In the genomic region with DNA sequence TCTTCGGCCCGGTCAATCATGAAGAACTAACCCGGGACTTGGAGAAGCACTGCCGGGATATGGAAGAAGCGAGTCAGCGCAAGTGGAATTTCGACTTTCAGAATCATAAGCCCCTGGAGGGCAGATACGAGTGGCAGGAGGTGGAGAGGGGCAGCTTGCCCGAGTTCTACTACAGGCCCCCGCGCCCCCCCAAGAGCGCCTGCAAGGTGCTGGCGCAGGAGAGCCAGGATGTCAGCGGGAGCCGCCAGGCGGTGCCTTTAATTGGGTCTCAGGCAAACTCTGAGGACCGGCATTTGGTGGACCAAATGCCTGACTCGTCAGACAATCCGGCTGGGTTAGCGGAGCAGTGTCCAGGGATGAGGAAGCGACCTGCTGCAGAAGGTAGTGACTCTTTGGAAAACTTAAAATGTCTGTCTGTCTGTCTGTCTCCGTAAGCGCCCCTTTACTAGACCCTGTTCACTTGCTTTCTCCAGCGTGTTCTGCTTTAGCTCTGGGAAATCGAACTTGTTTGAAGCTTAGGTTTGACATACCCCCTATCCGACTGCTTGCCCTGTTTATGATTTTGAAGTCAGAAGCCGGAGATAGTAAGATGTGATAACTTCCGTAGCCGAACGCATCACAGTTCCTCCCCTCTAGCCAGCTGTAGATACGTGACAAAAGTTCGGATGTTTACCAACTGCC, we compare ENCODE assay signal across 8 mouse cellular contexts. TPM values are rescaled to one million over a fixed set of nuclear protein-coding genes. Genes with fewer than 3 reads are reported as not detected.
A peak's percentile ranks its signal among the peaks of the same experiment; 100 is the strongest.
DNase-seq lines count a peak whose midpoint lies in the region; ATAC-seq and TF ChIP-seq lines count a peak whose summit lies in the region.

No protein-coding gene starts in this region.

- H3K9me3 ChIP-seq in heart, embryonic 15.5 days (replicated peaks) = no peaks in the 10 kb centered on the region
- H3K9me3 ChIP-seq in neural tube, embryonic 13.5 days = no peaks in the 10 kb centered on the region

- peak; percentile 62 to 72 for DNase-seq in adrenal gland, postnatal 36 days
- peak; percentile 66 for DNase-seq in kidney, postnatal 14 days
- DNase-seq in lung, adult 2 months = peak; percentile 74
- DNase-seq in thymus, postnatal 25 days = peak; percentile 72

- H3K4me1 ChIP-seq in embryonic fibroblast, embryonic 13.5 days (ENCODE audit: control insufficient read depth, insufficient read depth, low read length) = no peaks in the 10 kb centered on the region
- peaks cover 40% of the 10 kb centered on the region for H3K4me1 ChIP-seq in heart, embryonic 15.5 days (replicated peaks)
- H3K4me1 ChIP-seq in lung, adult 2 months (ENCODE audit: control insufficient read depth, insufficient read depth, low read length) = no peaks in the 10 kb centered on the region
- peaks cover 46% of the 10 kb centered on the region for H3K4me1 ChIP-seq in neural tube, embryonic 13.5 days (replicated peaks)

- H3K4me3 ChIP-seq in embryonic fibroblast, embryonic 13.5 days (ENCODE audit: insufficient read depth, low read length) = peak overlapping the region; percentile 96
- peak overlapping the region; percentile 75 for H3K4me3 ChIP-seq in heart, embryonic 15.5 days
- H3K4me3 ChIP-seq in lung, adult 2 months (replicated peaks; ENCODE audit: extremely low read depth, low read depth, low read length) = peak overlapping the region; percentile 86
- H3K4me3 ChIP-seq in neural tube, embryonic 13.5 days = peak overlapping the region; percentile 95

- H3K9ac ChIP-seq in heart, embryonic 15.5 days = peak overlapping the region; percentile 82
- peak overlapping the region; percentile 96 for H3K9ac ChIP-seq in neural tube, embryonic 13.5 days

- peak; percentile 50 for ATAC-seq in CD4-positive, CD25-positive, alpha-beta regulatory T cell, adult 4 months
- ATAC-seq in heart, embryonic 15.5 days (replicated peaks; ENCODE audit: insufficient number of reproducible peaks, insufficient read depth, low FRiP score, low read depth) = no peak
- ATAC-seq in neural tube, embryonic 13.5 days (ENCODE audit: low read depth) = 0 out of 2 replicates have a peak, but pooled peaks have one; percentile 6

- H3K4me2 ChIP-seq in heart, embryonic 15.5 days = peak overlapping the region; percentile 95
- peak overlapping the region; percentile 71 for H3K4me2 ChIP-seq in neural tube, embryonic 13.5 days

- no peak for TF ChIP-seq CTCF in embryonic fibroblast, embryonic 13.5 days (IDR thresholded peaks at IDR 0.05; ENCODE audit: borderline replicate concordance, insufficient read depth, low read length)
- TF ChIP-seq CTCF in lung, adult 2 months (IDR thresholded peaks at IDR 0.05; ENCODE audit: insufficient read depth, low read length) = no peak

- peaks cover 6% of the 10 kb centered on the region; the same call in 1 of the 2 replicates for H3K36me3 ChIP-seq in heart, embryonic 15.5 days
- H3K36me3 ChIP-seq in neural tube, embryonic 13.5 days = 0 out of 2 replicates have a peak, but pooled peaks cover 6% of the 10 kb centered on the region

- no peaks in the 10 kb centered on the region for H3K27me3 ChIP-seq in heart, embryonic 15.5 days
- H3K27me3 ChIP-seq in neural tube, embryonic 13.5 days = peaks cover 7% of the 10 kb centered on the region; the same call in 1 of the 2 replicates

- WGBS in heart, embryonic 15.5 days = under 1% methylated on average over 32 of the region's 32 CpGs
- WGBS in lung, adult 2 months = 1% methylated on average over 32 of the region's 32 CpGs
- under 1% methylated on average over 32 of the region's 32 CpGs for WGBS in neural tube, embryonic 13.5 days

- no peak for TF ChIP-seq POLR2A in embryonic fibroblast, embryonic 13.5 days (IDR thresholded peaks at IDR 0.05; ENCODE audit: low read depth, low read length)
- no peak; the same call in 1 of the 2 replicates for TF ChIP-seq POLR2A in lung, adult 2 months (IDR thresholded peaks at IDR 0.05; ENCODE audit: borderline replicate concordance, extremely low read depth, low read depth, low read length)

- H3K27ac ChIP-seq in embryonic fibroblast, embryonic 13.5 days (ENCODE audit: insufficient read depth, low read length) = peak overlapping the region; percentile 88
- peak overlapping the region; percentile 99 for H3K27ac ChIP-seq in heart, embryonic 15.5 days
- H3K27ac ChIP-seq in neural tube, embryonic 13.5 days (replicated peaks) = peak overlapping the region; percentile 98

RNA-seq across cellular contexts. Expression of gene Cdkn1b, which starts 1.0 kb away (rescaled TPM):
- polyA plus RNA-seq in CD4-positive, CD25-positive, alpha-beta regulatory T cell, adult 4 months (2017; shearing (Covaris generic)) = 100 to 1,000 TPM in 1 of 2 experiments, 10 to 100 TPM in 1; 69.7 to 113 TPM
- 10 to 100 TPM; 35.3 to 74.4 TPM for total RNA-seq in adrenal gland, postnatal 36 days (2021)
- 34.1 and 59.8 TPM in 2 replicates for polyA plus RNA-seq in embryonic fibroblast, embryonic 13.5 days (2011; ENCODE audit: insufficient read length, low read depth, missing spikeins)
- 14.4 and 18.4 TPM in 2 replicates for polyA plus RNA-seq in heart, embryonic 15.5 days (2015; fragmentation: Nextera tagmentation; extraction: Ambion mirVana)
- 26.9 and 31.6 TPM in 2 replicates for polyA plus RNA-seq in lung, adult 2 months (2012; rRNA removed)
- 21.7 and 24.1 TPM in 2 replicates for polyA plus RNA-seq in neural tube, embryonic 13.5 days (2015; fragmentation: Nextera tagmentation; extraction: Ambion mirVana)

RNA-seq across cellular contexts. Expression of gene Gpr19, which starts 22.8 kb away (rescaled TPM):
- 10 to 100 TPM in 1 of 2 experiments, 1 to 10 TPM in 1; 7.7 to 12.1 TPM for polyA plus RNA-seq in CD4-positive, CD25-positive, alpha-beta regulatory T cell, adult 4 months (2017; shearing (Covaris generic))
- total RNA-seq in adrenal gland, postnatal 36 days (2021) = 1 to 10 TPM; 5.7 to 6.9 TPM
- 3.2 and 6.6 TPM in 2 replicates for polyA plus RNA-seq in embryonic fibroblast, embryonic 13.5 days (2011; ENCODE audit: insufficient read length, low read depth, missing spikeins)
- polyA plus RNA-seq in heart, embryonic 15.5 days (2015; fragmentation: Nextera tagmentation; extraction: Ambion mirVana) = 8.7 and 10.3 TPM in 2 replicates
- polyA plus RNA-seq in lung, adult 2 months (2012; rRNA removed) = 6.0 and 9.2 TPM in 2 replicates
- polyA plus RNA-seq in neural tube, embryonic 13.5 days (2015; fragmentation: Nextera tagmentation; extraction: Ambion mirVana) = 37.1 and 39.1 TPM in 2 replicates
